Mouse (Mus musculus): ENCODE measurements around the gene Rexo2.
"Not testable (repeated sequence)": the region's sequence is repeated elsewhere in the genome, so short reads cannot be mapped to it uniquely, and the experiment has no call there.

Gene Rexo2

DNA sequence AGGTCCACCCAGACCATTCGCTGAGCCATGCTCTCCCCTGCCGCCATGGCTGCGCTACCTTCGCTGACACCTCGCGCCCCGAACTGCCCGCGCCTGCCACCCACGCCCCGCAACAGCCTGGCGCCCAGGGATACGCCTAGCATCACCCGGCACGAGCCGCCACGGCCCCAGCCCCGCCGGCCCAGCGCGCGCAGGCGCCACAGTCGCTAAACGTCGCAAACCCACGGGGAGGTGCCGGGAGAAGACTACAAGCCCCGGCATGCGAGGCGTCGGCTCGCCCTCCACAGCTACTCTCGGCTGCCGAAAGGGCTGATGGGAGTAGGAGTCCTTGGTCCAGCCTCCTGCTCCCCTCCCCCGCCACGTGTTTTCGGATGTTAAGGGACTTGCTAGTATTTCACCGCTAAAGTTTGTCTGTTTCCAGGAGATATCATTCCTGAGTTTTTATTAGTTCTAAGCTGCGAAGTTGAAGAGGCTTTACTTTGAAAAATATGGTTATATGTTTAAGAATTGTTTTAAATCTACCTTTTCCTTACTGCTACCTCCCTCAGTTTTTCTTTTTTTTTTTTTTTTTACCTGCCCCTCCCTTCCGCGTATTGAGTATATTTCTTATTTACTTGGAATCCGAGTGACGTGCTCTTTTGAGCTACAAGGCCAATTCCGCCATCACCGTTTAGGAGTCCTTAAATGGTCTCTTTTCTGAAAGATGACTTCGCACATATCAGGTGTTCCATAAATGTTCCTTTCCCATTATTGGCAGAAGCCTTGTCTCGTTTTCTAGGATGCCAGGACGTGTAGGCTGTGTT lies at the start of gene Rexo2:
Gene Rexo2 (minus strand): TSS at position 213 of the 803 bp plus-strand sequence.
- peak; percentile 99 for ATAC-seq (ENCODE audit: insufficient number of reproducible peaks, low FRiP score, low TSS enrichment)

DNA sequence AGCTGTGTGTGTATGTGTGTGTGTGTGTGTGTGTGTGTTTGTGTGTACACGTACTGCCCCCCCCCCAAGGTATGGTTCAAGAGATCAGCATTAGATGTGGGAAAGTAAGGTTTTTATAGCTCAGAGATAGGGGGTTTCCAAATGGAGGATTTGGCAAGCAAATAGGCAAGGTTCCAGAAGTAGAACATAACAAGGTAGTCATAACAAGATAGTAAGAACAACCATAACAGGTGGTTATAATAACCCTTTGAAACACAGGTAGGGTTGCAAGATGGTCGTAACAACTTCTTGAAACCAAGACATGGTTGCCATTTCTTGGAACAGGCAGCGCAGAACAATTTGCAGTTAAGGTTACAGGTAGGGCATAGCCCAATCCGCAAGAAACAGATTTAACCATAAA lies 46.1 kb upstream of the Rexo2 start:
- ATAC-seq (ENCODE audit: insufficient number of reproducible peaks, low FRiP score, low TSS enrichment) = no peak

DNA sequence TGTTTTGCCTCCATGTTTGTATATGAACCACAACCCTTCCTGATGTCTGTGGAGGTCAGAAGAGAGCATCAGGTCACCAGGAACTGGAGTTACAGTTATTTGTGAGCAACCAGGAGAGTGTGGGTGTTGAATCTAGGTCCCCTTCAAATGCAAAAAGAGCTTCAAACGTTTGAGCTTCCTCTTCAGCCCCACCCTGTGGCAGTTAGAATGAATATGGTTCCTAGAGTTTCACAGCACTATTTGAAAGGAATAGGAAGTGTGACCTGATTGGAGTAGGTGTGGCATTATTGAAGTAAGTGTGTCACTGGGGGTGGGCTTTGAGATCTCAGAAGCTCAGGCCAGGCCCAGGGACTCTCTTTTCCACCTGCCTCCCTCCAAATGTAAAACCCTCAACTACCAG lies 45.1 kb upstream of the Rexo2 start:
- no peak for ATAC-seq (ENCODE audit: insufficient number of reproducible peaks, low FRiP score, low TSS enrichment)

DNA sequence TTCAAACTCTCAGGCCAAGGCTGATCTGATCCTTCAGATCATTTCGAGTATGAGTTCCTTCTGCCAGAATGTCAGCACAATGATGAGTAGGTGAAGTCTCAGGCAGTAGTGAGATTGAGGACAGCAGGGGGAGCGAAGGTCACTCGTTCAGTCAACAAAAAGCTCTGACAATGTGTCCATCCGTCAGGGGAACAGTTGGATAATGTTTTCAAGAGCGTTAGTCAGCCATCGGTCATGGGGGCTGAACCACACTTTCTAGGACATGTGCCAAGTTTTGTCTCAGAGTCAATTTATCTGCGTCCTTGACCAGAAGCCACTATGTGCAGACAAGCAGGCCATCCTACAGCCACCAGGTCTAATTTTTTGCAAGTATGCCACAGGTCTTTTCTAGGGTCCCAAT lies 40.0 kb upstream of the Rexo2 start:
- not testable (repeated sequence) for ATAC-seq (ENCODE audit: insufficient number of reproducible peaks, low FRiP score, low TSS enrichment)

DNA sequence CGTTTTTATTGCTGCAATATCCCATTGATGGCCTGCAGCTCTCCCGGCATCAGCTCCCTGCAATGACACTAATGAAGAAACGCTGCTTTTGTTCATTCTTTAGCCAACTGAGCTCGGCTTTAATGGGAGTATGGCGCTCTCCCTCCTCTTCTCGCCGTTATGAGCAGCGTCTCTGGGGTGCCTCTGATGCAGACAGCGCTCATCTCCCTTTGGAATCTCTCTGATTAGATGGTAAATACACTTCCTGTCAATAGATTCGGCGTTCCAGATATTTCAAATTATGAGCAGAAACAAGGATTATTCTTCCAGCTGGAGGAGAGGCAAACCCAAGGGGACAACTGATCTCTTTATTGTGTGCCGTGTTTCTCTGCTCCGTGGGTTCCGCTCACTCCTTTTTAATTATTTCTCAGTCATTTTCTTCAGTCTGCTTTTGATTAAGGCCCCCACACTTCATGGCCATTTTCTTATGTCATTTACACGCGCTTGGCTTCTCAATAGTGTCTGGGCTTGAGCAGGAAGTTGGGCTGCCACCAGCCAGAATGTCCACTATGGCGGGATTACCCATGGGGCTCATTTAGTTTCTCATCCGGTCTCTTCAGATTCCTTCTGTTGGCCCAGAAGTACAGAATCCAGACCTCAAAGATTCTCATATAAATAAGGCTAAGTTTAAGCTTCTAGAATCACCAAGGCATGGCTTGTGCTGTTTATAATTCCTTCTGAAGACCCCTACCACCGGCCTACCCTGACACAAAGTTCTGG lies 37.1 kb upstream of the Rexo2 start:
- ATAC-seq (ENCODE audit: insufficient number of reproducible peaks, low FRiP score, low TSS enrichment) = no peak

GRCm38 (mm10) chr9:48516615-48517371 lies 36.4 kb upstream of the Rexo2 start:
- ATAC-seq (ENCODE audit: insufficient number of reproducible peaks, low FRiP score, low TSS enrichment) = no peak

DNA sequence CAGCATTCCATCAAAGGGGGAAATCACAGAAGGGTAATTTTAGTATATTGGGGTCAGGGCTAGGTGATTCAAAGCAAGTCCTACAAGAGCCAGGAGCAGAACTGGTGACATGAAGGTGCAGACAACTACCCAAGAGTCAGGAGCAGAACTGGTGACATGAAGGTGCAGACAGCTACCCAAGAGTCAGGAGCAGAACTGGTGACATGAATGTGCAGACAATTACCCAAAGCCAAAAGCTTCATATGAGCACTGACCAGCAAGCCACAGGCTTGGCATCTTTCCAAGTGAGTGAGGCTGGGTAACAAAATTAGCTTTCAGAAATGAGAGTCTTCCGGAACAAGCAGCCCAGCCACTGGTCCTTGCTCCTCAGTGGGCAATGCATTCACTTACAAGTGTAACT lies 34.9 kb upstream of the Rexo2 start:
- no peak for ATAC-seq (ENCODE audit: insufficient number of reproducible peaks, low FRiP score, low TSS enrichment)

DNA sequence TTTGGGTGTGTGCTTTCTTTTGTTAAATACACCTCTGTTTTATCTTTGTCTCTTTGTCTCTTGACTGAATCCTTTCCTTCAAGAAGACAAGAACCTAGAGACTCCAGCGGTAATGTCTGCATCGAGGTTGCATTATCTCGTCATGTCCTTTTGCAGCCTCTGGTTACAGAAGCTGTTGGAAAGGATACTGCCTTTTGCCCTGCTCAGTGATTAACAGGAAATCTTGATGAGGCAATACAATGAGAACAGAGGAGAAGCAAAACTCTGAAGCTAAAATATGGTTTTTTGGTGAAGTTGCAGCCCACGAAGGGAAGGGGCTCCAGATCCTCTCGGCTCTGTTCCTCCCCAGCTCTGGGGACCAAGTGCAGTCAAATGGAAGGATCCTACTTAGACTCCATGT lies 29.7 kb upstream of the Rexo2 start:
- ATAC-seq (ENCODE audit: insufficient number of reproducible peaks, low FRiP score, low TSS enrichment) = no peak

- ATAC-seq (ENCODE audit: insufficient number of reproducible peaks, low FRiP score, low TSS enrichment) = no peak
Measured at GRCm38 (mm10) chr9:48504741-48505365, 24.4 kb upstream of the Rexo2 start.

DNA sequence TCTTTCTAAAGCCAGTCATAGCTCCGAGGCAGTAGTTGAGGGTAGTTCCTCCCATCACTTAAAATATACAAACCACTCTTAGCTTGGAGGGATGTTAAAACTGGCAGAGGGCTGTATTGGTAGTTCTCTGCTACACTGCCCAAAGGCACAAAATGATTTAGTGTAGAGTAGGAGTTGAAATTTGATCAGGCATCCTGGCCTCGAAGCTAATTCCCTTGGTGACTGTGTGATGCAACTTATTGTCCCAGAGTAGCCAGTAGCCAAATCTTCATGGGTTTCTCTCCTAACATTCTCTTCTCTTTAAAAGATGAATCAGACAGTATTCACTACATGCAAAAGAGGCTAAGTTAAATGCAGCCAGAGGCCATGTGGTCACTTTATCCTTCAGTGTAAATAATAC lies 22.6 kb upstream of the Rexo2 start:
- ATAC-seq (ENCODE audit: insufficient number of reproducible peaks, low FRiP score, low TSS enrichment) = no peak

DNA sequence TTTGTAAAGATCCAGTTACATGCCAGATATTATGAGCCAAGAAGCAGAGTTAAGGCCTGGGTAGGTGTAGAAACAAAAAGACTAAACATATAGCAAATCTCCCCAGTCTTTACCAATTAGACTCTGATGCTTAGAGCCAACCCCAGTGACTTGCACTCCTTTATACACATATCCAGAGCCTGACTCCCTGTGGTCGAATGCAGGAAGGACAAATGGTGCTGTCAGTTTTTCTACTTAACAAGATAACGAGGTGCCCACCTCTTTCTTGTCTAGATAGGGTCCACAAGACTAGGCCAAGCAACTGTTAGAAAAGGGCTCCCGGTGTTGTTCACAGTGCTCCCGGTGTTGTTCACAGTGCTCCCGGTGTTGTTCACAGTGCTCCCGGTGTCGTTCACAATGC lies 20.8 kb upstream of the Rexo2 start:
- no peak for ATAC-seq (ENCODE audit: insufficient number of reproducible peaks, low FRiP score, low TSS enrichment)

DNA sequence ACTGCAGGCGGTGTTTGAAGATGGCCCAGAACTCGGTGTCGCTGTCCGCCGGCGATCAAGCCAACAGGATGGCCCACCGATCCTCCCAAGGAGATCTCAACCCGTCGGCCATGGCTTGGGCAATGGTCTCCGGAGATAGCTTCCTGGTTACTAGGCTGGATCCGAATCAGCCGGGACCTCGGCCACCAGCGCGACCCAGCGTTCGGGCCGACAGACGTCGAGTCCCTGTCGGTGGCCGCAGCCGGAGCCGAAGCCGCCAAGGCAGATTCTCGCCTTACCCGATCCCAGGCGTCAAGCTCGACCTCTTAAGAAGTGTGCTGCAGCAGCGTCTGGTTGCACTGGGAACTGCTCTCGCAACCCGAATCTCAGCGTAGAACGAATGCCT lies 15.1 kb upstream of the Rexo2 start:
- peak; percentile 68 for ATAC-seq (ENCODE audit: insufficient number of reproducible peaks, low FRiP score, low TSS enrichment)

DNA sequence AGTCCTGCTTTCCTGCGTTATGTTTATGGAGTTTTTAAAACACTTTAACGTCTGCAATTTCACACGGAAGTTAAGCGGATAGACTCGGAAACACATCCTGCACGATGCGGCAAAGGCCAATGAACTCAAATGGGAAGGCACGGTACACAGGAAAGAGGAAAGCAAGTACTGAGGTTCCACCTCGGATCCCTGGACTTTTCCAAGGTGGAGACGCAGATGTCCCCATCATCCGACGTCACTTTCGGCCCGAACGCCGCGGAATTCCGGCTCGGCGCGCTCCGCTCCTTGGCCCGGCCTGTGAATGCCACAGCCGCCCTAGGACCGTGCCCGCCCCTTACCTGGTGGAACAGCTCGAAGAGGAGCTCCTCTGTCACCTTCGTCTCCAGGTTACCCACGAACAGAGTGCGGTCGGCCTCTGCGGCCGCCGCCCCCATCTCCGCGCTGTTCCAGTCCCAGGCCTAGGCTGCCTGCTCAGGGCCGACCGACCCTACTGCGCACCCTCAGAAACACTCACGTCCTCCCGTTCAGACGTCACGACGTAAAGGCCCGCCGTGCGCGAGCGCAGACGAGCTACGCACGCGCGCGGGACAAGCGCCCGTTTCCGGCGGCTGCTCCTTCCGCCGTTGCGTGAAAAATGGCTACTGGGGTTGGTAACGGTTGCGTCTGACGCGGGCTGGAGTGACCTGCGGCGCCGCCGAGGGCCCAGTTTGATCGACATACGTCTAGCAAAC lies 14.6 kb upstream of the Rexo2 start, which contains the start of the genes Rbm7 and Gm5617:
Gene Rbm7 (minus strand): TSS at position 483 of the 731 bp plus-strand sequence.
Gene Gm5617 (plus strand): TSS at position 626 of the 731 bp plus-strand sequence.
- ATAC-seq (ENCODE audit: insufficient number of reproducible peaks, low FRiP score, low TSS enrichment) = peak; percentile 98

DNA sequence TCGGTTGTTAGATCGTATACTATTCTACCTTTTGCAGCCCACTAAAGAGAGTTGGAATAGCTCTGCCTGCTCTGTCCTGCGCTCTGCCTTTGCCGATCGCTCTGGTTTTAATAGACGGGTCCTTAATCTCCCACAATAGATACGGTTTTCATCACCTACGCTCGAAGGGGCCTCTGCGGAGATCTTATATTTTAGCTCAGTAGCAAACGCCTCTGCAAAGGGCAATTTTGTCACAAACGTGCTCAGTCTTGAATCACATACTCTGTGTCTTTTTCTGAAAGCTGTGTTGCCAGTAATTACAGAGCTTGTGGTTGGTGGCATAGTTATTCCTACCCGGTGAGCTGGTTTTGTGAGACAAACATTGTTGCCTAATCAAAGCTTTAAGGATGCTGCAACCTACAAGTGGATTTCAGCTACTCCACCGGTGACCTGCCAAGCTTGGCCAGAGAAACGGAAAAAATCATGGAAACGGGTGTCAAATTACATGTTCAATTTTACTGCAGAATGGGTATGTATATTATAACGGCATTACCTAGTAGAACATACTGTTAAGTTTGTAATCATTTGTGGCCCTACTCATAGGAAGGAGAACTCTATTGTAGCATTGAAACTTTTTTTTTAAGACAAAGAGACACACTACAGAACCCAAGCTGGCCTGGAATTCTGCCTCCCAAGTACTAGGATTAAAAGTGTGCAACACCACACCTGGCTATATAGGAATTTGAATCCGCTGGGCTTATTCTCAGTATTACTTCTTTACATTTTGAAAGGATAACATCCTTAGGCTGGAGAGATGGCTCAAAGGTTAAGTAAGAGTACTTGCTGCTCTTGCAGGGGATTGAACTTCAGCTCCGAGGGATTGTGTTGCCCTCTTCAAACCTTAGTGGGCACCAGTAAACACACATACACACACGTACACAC lies 1.1 kb upstream of the Rexo2 start:
- no peak for ATAC-seq (ENCODE audit: insufficient number of reproducible peaks, low FRiP score, low TSS enrichment)

DNA sequence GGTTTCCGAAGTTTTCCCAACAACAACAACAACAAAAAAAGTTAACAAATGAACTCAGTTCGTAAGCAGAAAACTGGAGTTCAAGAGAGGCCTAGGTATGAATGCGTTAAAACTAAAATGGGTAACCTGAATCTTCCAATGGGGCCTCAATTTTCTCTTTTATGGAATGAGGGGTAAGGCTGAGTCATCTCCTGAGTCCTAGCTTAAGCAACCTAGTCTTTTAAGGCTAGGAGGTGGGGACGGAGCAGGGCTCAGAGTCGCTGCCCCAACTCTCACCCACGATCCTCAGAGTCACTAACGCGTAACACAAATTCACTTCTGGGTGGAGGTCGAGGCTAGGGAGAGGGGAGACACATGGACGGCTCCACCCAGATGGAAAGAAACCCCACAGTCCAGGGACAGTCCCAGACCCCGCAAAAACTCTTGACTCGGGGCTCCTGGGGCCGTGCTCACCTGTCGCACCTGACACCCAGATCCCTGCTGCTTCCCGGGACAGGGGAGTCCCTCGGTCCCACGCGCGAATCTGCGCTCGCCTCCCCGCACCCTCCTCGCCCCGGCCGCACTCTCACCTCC lies 499 bp downstream of the Rexo2 start:
- no peak; the same call in 1 of the 2 replicates for ATAC-seq (ENCODE audit: insufficient number of reproducible peaks, low FRiP score, low TSS enrichment)

GRCm38 (mm10) chr9:48478808-48479207 lies 1.6 kb downstream of the Rexo2 start:
- no peak for ATAC-seq (ENCODE audit: insufficient number of reproducible peaks, low FRiP score, low TSS enrichment)

GRCm38 (mm10) chr9:48476236-48477165 lies 3.9 kb downstream of the Rexo2 start:
- no peak for ATAC-seq (ENCODE audit: insufficient number of reproducible peaks, low FRiP score, low TSS enrichment)
